Mouse (Mus musculus) liver, postnatal 0 days (tissue): Measurements from ENCODE around the gene Slc44a1.

Source experiments
- CTCF ChIP-seq: sonication (generic); IDR thresholded peaks from 2 replicates; pipeline ENCODE4 v1.5.1; 2016; ENCODE audit warnings: antibody characterized with exemption, low read depth
- EP300 ChIP-seq: IDR thresholded peaks from 2 replicates; pipeline ENCODE4 v1.6.1; 2016; ENCODE audit warnings: antibody characterized with exemption, low read depth, mild to moderate bottlenecking

DNA sequence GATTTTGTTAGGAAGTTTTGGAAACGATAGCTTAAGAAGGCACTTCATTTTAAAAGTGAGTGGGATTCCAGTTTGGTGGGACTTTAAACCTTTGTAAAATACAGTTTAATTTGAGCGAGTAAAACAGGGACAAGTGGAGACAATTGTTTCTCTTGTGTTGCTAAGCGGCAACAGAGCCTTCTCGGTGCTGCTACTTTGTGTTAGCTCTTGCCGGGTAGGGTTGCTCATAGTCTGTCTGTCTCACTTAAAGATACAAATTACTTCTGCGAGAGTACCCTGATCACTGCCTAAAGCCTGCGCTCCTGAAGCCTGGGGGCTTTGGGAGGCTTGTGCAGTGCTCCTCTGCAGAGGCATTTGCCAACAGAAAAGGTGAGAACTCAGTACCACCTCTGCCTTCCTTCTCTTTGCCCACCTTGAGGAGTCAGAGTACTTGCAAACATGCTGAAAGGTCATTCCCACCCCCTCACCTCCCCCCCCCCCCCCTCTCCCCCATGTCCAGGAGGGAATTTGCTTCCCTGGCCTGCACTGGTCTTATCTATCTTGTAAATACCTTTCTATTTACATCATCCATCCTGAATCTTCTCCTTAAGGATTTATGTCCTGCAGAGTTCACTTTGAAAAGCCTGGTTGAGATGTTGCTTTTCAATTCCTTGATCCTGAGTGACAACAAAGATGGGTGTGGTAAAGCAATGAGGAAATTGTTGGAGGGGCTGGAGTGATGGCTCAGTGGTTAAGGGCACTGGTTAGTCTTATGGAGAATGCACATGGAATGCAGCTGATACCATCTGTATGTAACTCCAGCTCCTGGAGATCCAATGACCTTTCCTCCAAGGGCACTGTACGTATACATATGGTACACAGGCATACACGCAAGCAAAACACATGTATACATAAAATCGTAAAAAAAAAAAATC is 13.0 kb downstream of the Slc44a1 start:
- no peak for TF ChIP-seq CTCF
- no peak for TF ChIP-seq EP300
